Mouse (Mus musculus) heart, embryonic 11.5 days (tissue): ENCODE results near the gene Kcnk2. TPM values are rescaled to one million over a fixed set of nuclear protein-coding genes. Genes with fewer than 3 reads are reported as not detected.

ENCODE experiments used
- ATAC-seq: fragments of 200-750 bp; cut with Nextera tagmentation; replicated peaks from 2 replicates; pipeline ENCODE4 v1.8.0; 2017; ENCODE audit warnings: moderate library complexity; ENCODE audit not compliant: insufficient number of reproducible peaks, low FRiP score, low TSS enrichment
- H3K27ac ChIP-seq: fragments of 300-500 bp; sonication (generic); 2 replicates; pipeline ENCODE4 v1.5.1; 2014; ENCODE audit warnings: mild to moderate bottlenecking, low read depth, low read length
- H3K27me3 ChIP-seq: fragments of 300-500 bp; sonication (generic); 2 replicates; pipeline ENCODE4 v1.6.1; 2014; ENCODE audit warnings: mild to moderate bottlenecking, low read length, mixed read lengths; ENCODE audit not compliant: control insufficient read depth, insufficient read depth
- H3K36me3 ChIP-seq: fragments of 300-500 bp; sonication (generic); 2 replicates; pipeline ENCODE4 v1.6.1; 2014; ENCODE audit warnings: mild to moderate bottlenecking, low read length, moderate library complexity, mixed read lengths; ENCODE audit not compliant: control insufficient read depth, insufficient read depth
- H3K4me1 ChIP-seq: fragments of 300-500 bp; sonication (generic); 2 replicates; pipeline ENCODE4 v1.6.1; 2014; ENCODE audit warnings: low read length; ENCODE audit not compliant: control insufficient read depth, insufficient read depth
- H3K4me2 ChIP-seq: fragments of 300-500 bp; sonication (generic); 2 replicates; pipeline ENCODE4 v1.6.1; 2014; ENCODE audit warnings: mild to moderate bottlenecking, moderate library complexity
- H3K4me3 ChIP-seq: fragments of 300-500 bp; sonication (generic); 2 replicates; pipeline ENCODE4 v1.5.1; 2014; ENCODE audit warnings: low read depth, low read length
- H3K9ac ChIP-seq: fragments of 300-500 bp; sonication (generic); 2 replicates; pipeline ENCODE4 v1.6.1; 2014; ENCODE audit warnings: mild to moderate bottlenecking, low read depth, low read length, moderate library complexity
- H3K9me3 ChIP-seq: fragments of 300-500 bp; sonication (generic); replicated peaks from 2 replicates; pipeline ENCODE4 v1.6.1; 2016; ENCODE audit warnings: low read length; ENCODE audit not compliant: control insufficient read depth
- WGBS: fragments of 180-500 bp; shearing (Covaris S2); extraction: QIAGEN DNeasy Blood & Tissue Kit; methylation state at CpG from one replicate; pipeline ENCODE4 v1.1.7; 2014; ENCODE audit not compliant: insufficient replicate concordance; 5-methylcytosine and 5-hydroxymethylcytosine counted together
- polyA plus RNA-seq: library from polyadenylated mRNA; unstranded; fragments of >200 nt; fragmentation: Nextera tagmentation; extraction: Ambion mirVana; gene quantifications from 2 replicates; pipeline ENCODE4 v1.2.1, GENCODE M21; 2014

Gene Kcnk2
- polyA plus RNA-seq, 1 experiment from 2014 or later = 0.70 TPM

- no peak overlapping the region for H3K4me2 ChIP-seq
- no peaks in the 10 kb centered on the region for H3K36me3 ChIP-seq
- H3K27ac ChIP-seq = no peak overlapping the region
- H3K9ac ChIP-seq = no peak overlapping the region
- 82% methylated on average over 11 of the region's 11 CpGs for WGBS
- ATAC-seq = no peak
- H3K4me3 ChIP-seq = no peak overlapping the region
- no peaks in the 10 kb centered on the region for H3K4me1 ChIP-seq
- H3K27me3 ChIP-seq = no peaks in the 10 kb centered on the region
- no peaks in the 10 kb centered on the region for H3K9me3 ChIP-seq
Observed at GRCm38 (mm10) chr1:189217751-189218564, 184.1 kb downstream of the Kcnk2 start.

- H3K4me3 ChIP-seq = no peak overlapping the region
- 50% methylated on average over 9 of the region's 9 CpGs for WGBS
- no peaks in the 10 kb centered on the region for H3K36me3 ChIP-seq
- no peak overlapping the region for H3K4me2 ChIP-seq
- no peak overlapping the region for H3K9ac ChIP-seq
- no peaks in the 10 kb centered on the region for H3K4me1 ChIP-seq
- H3K27me3 ChIP-seq = no peaks in the 10 kb centered on the region
- no peak overlapping the region for H3K27ac ChIP-seq
- ATAC-seq = no peak
- H3K9me3 ChIP-seq = no peaks in the 10 kb centered on the region
Observed at GRCm38 (mm10) chr1:189215131-189215530, 186.9 kb downstream of the Kcnk2 start.

GRCm38 (mm10) chr1:189214477-189214876 is 187.6 kb downstream of the Kcnk2 start:
- H3K4me2 ChIP-seq = no peak overlapping the region
- 88% methylated on average over 3 of the region's 3 CpGs for WGBS
- H3K27me3 ChIP-seq = no peaks in the 10 kb centered on the region
- no peak overlapping the region for H3K4me3 ChIP-seq
- H3K9ac ChIP-seq = no peak overlapping the region
- no peaks in the 10 kb centered on the region for H3K4me1 ChIP-seq
- no peaks in the 10 kb centered on the region for H3K9me3 ChIP-seq
- no peaks in the 10 kb centered on the region for H3K36me3 ChIP-seq
- H3K27ac ChIP-seq = no peak overlapping the region
- no peak for ATAC-seq

GRCm38 (mm10) chr1:189209715-189210108 is 192.4 kb downstream of the Kcnk2 start:
- Histone ChIP-seq H3K36me3 (no peaks in the 10 kb centered on the region), H3K4me3 (no peak overlapping the region), H3K4me1 (no peaks in the 10 kb centered on the region), H3K4me2 (no peak overlapping the region), H3K27me3 (no peaks in the 10 kb centered on the region), H3K9ac (no peak overlapping the region), H3K9me3 (no peaks in the 10 kb centered on the region), H3K27ac (no peak overlapping the region)
- ATAC-seq = no peak
- 89% methylated on average over 17 of the region's 17 CpGs for WGBS

- 73% methylated on average over 12 of the region's 12 CpGs for WGBS
- Histone ChIP-seq H3K27me3 (no peaks in the 10 kb centered on the region), H3K4me1 (no peaks in the 10 kb centered on the region), H3K9ac (no peak overlapping the region), H3K4me2 (no peak overlapping the region), H3K4me3 (no peak overlapping the region), H3K9me3 (no peaks in the 10 kb centered on the region), H3K36me3 (no peaks in the 10 kb centered on the region), H3K27ac (no peak overlapping the region)
- no peak for ATAC-seq
Observed at GRCm38 (mm10) chr1:189209029-189209714, 192.9 kb downstream of the Kcnk2 start.

GRCm38 (mm10) chr1:189208605-189209004 is 193.5 kb downstream of the Kcnk2 start:
- ATAC-seq = no peak
- 81% methylated on average over 9 of the region's 9 CpGs for WGBS

GRCm38 (mm10) chr1:189195758-189196157 is 206.3 kb downstream of the Kcnk2 start:
- H3K4me2 ChIP-seq = no peak overlapping the region
- WGBS = 76% methylated on average over 4 of the region's 4 CpGs
- H3K9me3 ChIP-seq = no peaks in the 10 kb centered on the region
- ATAC-seq = no peak
- no peaks in the 10 kb centered on the region for H3K4me1 ChIP-seq
- H3K9ac ChIP-seq = no peak overlapping the region
- H3K36me3 ChIP-seq = no peaks in the 10 kb centered on the region
- H3K27me3 ChIP-seq = no peaks in the 10 kb centered on the region
- H3K4me3 ChIP-seq = no peak overlapping the region
- H3K27ac ChIP-seq = no peak overlapping the region

More at GRCm38 (mm10) chr1:189208605-189209004, 193.5 kb downstream of the Kcnk2 start:
- no peak overlapping the region for H3K27ac ChIP-seq
- H3K36me3 ChIP-seq = no peaks in the 10 kb centered on the region
- H3K4me1 ChIP-seq = no peaks in the 10 kb centered on the region
- H3K9ac ChIP-seq = no peak overlapping the region
- H3K4me3 ChIP-seq = no peak overlapping the region
- H3K4me2 ChIP-seq = no peak overlapping the region
- no peaks in the 10 kb centered on the region for H3K9me3 ChIP-seq
- H3K27me3 ChIP-seq = no peaks in the 10 kb centered on the region

GRCm38 (mm10) chr1:189187737-189188390 is 214.2 kb downstream of the Kcnk2 start:
- H3K9me3 ChIP-seq = no peaks in the 10 kb centered on the region
- 67% methylated on average over 12 of the region's 12 CpGs for WGBS
- no peak overlapping the region for H3K27ac ChIP-seq
- no peak for ATAC-seq
- H3K27me3 ChIP-seq = no peaks in the 10 kb centered on the region
- no peak overlapping the region for H3K9ac ChIP-seq
- H3K4me3 ChIP-seq = no peak overlapping the region
- H3K4me1 ChIP-seq = no peaks in the 10 kb centered on the region
- H3K4me2 ChIP-seq = no peak overlapping the region
- H3K36me3 ChIP-seq = no peaks in the 10 kb centered on the region
